Mouse (Mus musculus): ENCODE measurements around the gene Cadm4. TPM values are rescaled to one million over a fixed set of nuclear protein-coding genes. Genes with fewer than 3 reads are reported as not detected.

The Cadm4 gene
- total RNA-seq, 4 experiments from 2014 or later: 3.1 to 4.7 (median 4.1) TPM

- DNase-seq: no peak
Observed at GRCm38 (mm10) chr7:24533031-24533571, 51.3 kb downstream of the Cadm4 start.

- DNase-seq: no peak
Observed at GRCm38 (mm10) chr7:24533806-24534205, 52.0 kb downstream of the Cadm4 start.

GRCm38 (mm10) chr7:24534301-24534700 lies 52.5 kb downstream of the Cadm4 start:
- DNase-seq: no peak

GRCm38 (mm10) chr7:24537081-24537480 lies 55.3 kb downstream of the Cadm4 start:
- no peak for DNase-seq

GRCm38 (mm10) chr7:24537591-24537990 lies 55.8 kb downstream of the Cadm4 start:
- DNase-seq: no peak

GRCm38 (mm10) chr7:24538154-24538553 lies 56.3 kb downstream of the Cadm4 start:
- DNase-seq: no peak

- no peak for DNase-seq
Observed at GRCm38 (mm10) chr7:24538701-24539100, 56.9 kb downstream of the Cadm4 start.

GRCm38 (mm10) chr7:24539686-24540085 lies 57.9 kb downstream of the Cadm4 start:
- DNase-seq: no peak

GRCm38 (mm10) chr7:24544506-24544905 lies 62.7 kb downstream of the Cadm4 start:
- no peak for DNase-seq

- DNase-seq: no peak
Observed at GRCm38 (mm10) chr7:24546068-24546614, 64.3 kb downstream of the Cadm4 start, which contains the start of the genes Pinlyp and Xrcc1. Gene Pinlyp, minus strand, starts transcription at chr7:24546118. Gene Xrcc1, plus strand, starts transcription at chr7:24546289.

- peak; percentile 100 for DNase-seq
Observed at GRCm38 (mm10) chr7:24546634-24547389, 65.0 kb downstream of the Cadm4 start.

- DNase-seq: no peak
Observed at GRCm38 (mm10) chr7:24547534-24548036, 65.8 kb downstream of the Cadm4 start.

GRCm38 (mm10) chr7:24551985-24552759 lies 70.3 kb downstream of the Cadm4 start:
- no peak for DNase-seq

Other genes with a start within 250 kb of the Cadm4 start
- 1 to 10 TPM; 4.0 to 4.8 (median 4.3) TPM for gene Zfp109, start 244.5 kb upstream of the Cadm4 start, total RNA-seq (2022)
- gene Zfp108, start 227.2 kb upstream of the Cadm4 start, total RNA-seq (2022): 1 to 10 TPM; 2.9 to 5.6 (median 4.1) TPM
- gene Zfp93, start 211.6 kb upstream of the Cadm4 start, total RNA-seq (2022): 1 to 10 TPM; 4.4 to 9.0 (median 5.8) TPM
- 10 to 100 TPM in 3 of 4 experiments, 1 to 10 TPM in 1; 7.9 to 19.1 (median 13.4) TPM for gene Zfp61, start 180.8 kb upstream of the Cadm4 start, total RNA-seq (2022)
- gene Zfp94, start 165.4 kb upstream of the Cadm4 start, total RNA-seq (2022): 10 to 100 TPM in 1 of 4 experiments, 1 to 10 TPM in 3; 4.8 to 10.1 (median 7.0) TPM
- under 1 TPM in 1 of 4 experiments, not detected in 3; 0.70 TPM for gene Tescl, start 148.1 kb upstream of the Cadm4 start, total RNA-seq (2022)
- gene Lypd5, start 132.8 kb upstream of the Cadm4 start, total RNA-seq (2022): not detected
- gene Kcnn4, start 111.8 kb upstream of the Cadm4 start, total RNA-seq (2022): 1 to 10 TPM in 2 of 4 experiments, under 1 TPM in 2; 0.70 to 2.0 (median 1.2) TPM
- gene Smg9, start 82.4 kb upstream of the Cadm4 start, total RNA-seq (2022): 10 to 100 TPM; 20.2 to 39.0 (median 25.9) TPM
- gene Irgc1, start 29.7 kb upstream of the Cadm4 start, total RNA-seq (2022): not detected
- 10 to 100 TPM in 3 of 4 experiments, 1 to 10 TPM in 1; 9.6 to 19.2 (median 10.2) TPM for gene Plaur, start 19.5 kb upstream of the Cadm4 start, total RNA-seq (2022)
- 1 to 10 TPM; 4.9 to 7.3 (median 5.6) TPM for gene Zfp428, start 25.0 kb downstream of the Cadm4 start, total RNA-seq (2022)
- not detected for gene AC161166.1, start 30.4 kb downstream of the Cadm4 start, total RNA-seq (2022)
- gene Irgq, start 48.7 kb downstream of the Cadm4 start, total RNA-seq (2022): 10 to 100 TPM; 26.7 to 30.9 (median 27.8) TPM
- gene Pinlyp, start 64.1 kb downstream of the Cadm4 start, total RNA-seq (2022): not detected
- gene Xrcc1, start 64.3 kb downstream of the Cadm4 start, total RNA-seq (2022): 10 to 100 TPM; 39.2 to 55.5 (median 46.6) TPM
- 10 to 100 TPM; 32.4 to 44.0 (median 39.1) TPM for gene Ethe1, start 105.5 kb downstream of the Cadm4 start, total RNA-seq (2022)
- under 1 TPM; 0.20 to 0.59 (median 0.38) TPM for gene Zfp575, start 105.6 kb downstream of the Cadm4 start, total RNA-seq (2022)
- 10 to 100 TPM in 2 of 4 experiments, 1 to 10 TPM in 2; 6.2 to 12.9 (median 9.9) TPM for gene Phldb3, start 128.7 kb downstream of the Cadm4 start, total RNA-seq (2022)
- gene Lypd3, start 154.5 kb downstream of the Cadm4 start, total RNA-seq (2022): under 1 TPM in 3 of 4 experiments, not detected in 1; 0.34 to 0.96 (median 0.66) TPM
- gene Tex101, start 194.7 kb downstream of the Cadm4 start, total RNA-seq (2022): not detected
- gene BC049730, start 227.2 kb downstream of the Cadm4 start, total RNA-seq (2022): not detected
- not detected for gene Gm4763, start 244.9 kb downstream of the Cadm4 start, total RNA-seq (2022)